Mouse (Mus musculus): Measurements from ENCODE around the gene Gtf3c4. TPM values are rescaled to one million over a fixed set of nuclear protein-coding genes. Genes with fewer than 3 reads are reported as not detected.

Gtf3c4 gene
- polyA plus RNA-seq (2012; rRNA removed): 4.2 and 5.1 TPM in 2 replicates

DNA sequence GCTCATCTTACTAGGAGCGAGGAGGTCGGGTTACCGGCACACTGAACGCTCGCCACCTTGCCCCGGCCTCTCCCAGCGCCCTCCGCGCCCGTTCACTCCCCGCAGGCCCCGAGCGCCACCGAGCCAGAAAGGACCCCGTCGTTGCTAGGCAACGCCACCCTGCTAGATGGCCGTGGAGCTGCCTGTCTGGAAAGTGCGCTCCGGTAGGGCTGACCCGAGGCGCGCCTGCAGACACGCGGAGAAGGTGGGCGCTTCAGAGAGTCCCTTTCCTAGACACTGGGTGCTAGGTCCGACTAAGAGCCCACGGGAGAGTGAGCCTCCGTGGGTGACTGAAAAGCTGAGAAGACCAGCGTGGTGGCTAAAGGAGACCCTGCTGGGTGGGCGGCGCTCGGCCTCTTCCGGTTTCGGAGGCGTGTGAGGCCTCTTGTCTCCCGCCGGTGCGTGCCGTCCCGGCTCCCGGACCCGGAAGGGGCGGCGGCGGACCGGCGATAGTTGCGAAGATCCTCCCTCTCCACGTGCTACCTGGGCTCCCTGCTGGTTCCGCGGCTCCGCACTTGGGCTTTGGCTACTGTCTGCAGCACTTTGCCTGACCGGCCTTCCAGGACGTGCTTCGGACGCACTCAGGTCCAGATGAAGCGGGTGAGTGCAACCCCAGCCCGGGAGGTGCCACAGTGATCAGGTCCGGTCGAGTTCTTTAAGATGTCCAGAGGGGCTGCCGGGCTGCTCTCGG lies at the start of gene Gtf3c4, which contains the start of gene Ddx31:
Gene Gtf3c4, minus strand, starts transcription at position 139 of the 730 bp plus-strand sequence.
Gene Ddx31, plus strand, starts transcription at position 185 of the 730 bp plus-strand sequence.

Other genes starting within 250 kb of the Gtf3c4 start
- 58.0 and 70.1 TPM in 2 replicates for gene Gfi1b, start 218.4 kb downstream of the Gtf3c4 start, polyA plus RNA-seq (2012; rRNA removed)
- 5.0 and 5.8 TPM in 2 replicates for gene Tsc1, start 199.1 kb downstream of the Gtf3c4 start, polyA plus RNA-seq (2012; rRNA removed)
- gene Spaca9, start 140.6 kb downstream of the Gtf3c4 start, polyA plus RNA-seq (2012; rRNA removed): 1.3 and 1.6 TPM in 2 replicates
- gene Ak8, start 140.2 kb downstream of the Gtf3c4 start, polyA plus RNA-seq (2012; rRNA removed): 0.11 and 0.17 TPM in 2 replicates
- 3.1 and 3.6 TPM in 2 replicates for gene Ddx31, start within 50 bp of the Gtf3c4 start, polyA plus RNA-seq (2012; rRNA removed)
- not detected in 2 replicates for gene Barhl1, start 76.3 kb upstream of the Gtf3c4 start, polyA plus RNA-seq (2012; rRNA removed)
- 0.09 and 0.13 TPM in 2 replicates for gene Cfap77, start 214.7 kb upstream of the Gtf3c4 start, polyA plus RNA-seq (2012; rRNA removed)
- gene Ttf1, start 219.9 kb upstream of the Gtf3c4 start, polyA plus RNA-seq (2012; rRNA removed): 4.8 and 5.2 TPM in 2 replicates